Mouse (Mus musculus) embryonic facial prominence, embryonic 13.5 days (tissue): Measurements from ENCODE around the gene Brd3. TPM values are rescaled to one million over a fixed set of nuclear protein-coding genes. Genes with fewer than 3 reads are reported as not detected.
"Not testable (repeated sequence)": the region's sequence is repeated elsewhere in the genome, so short reads cannot be mapped to it uniquely, and the experiment has no call there.

Experiments used
- ATAC-seq: fragments of 200-750 bp; cut with Nextera tagmentation; 2 replicates; pipeline ENCODE4 v1.8.0; 2017; ENCODE audit warnings: low read depth; ENCODE audit not compliant: insufficient number of reproducible peaks, insufficient read depth, low FRiP score, low TSS enrichment
- H3K27ac ChIP-seq: fragments of 300-500 bp; sonication (generic); 2 replicates; pipeline ENCODE4 v1.5.1; 2015; ENCODE audit warnings: moderate library complexity, mild to moderate bottlenecking, inconsistent platforms
- H3K27me3 ChIP-seq: fragments of 300-500 bp; sonication (generic); 2 replicates; pipeline ENCODE4 v1.6.1; 2015; ENCODE audit warnings: mild to moderate bottlenecking, inconsistent platforms
- H3K36me3 ChIP-seq: fragments of 300-500 bp; sonication (generic); 2 replicates; pipeline ENCODE4 v1.6.1; 2015; ENCODE audit warnings: mild to moderate bottlenecking, inconsistent platforms
- H3K4me1 ChIP-seq: fragments of 300-500 bp; sonication (generic); 2 replicates; pipeline ENCODE4 v1.6.1; 2015; ENCODE audit warnings: inconsistent platforms
- H3K4me2 ChIP-seq: fragments of 300-500 bp; sonication (generic); 2 replicates; pipeline ENCODE4 v1.6.1; 2015; ENCODE audit warnings: moderate library complexity, mild to moderate bottlenecking, inconsistent platforms
- H3K4me3 ChIP-seq: fragments of 300-500 bp; sonication (generic); 2 replicates; pipeline ENCODE4 v1.5.1; 2015; ENCODE audit warnings: mild to moderate bottlenecking, inconsistent platforms
- H3K9ac ChIP-seq: fragments of 300-500 bp; sonication (generic); 2 replicates; pipeline ENCODE4 v1.6.1; 2015; ENCODE audit warnings: mild to moderate bottlenecking, inconsistent platforms
- H3K9me3 ChIP-seq: fragments of 300-500 bp; sonication (generic); 2 replicates; pipeline ENCODE4 v1.6.1; 2016; ENCODE audit warnings: inconsistent platforms
- WGBS: fragments of 180-500 bp; shearing (Covaris S2); methylation state at CpG from one replicate; pipeline ENCODE4 v1.1.7; 2015; ENCODE audit warnings: mixed read lengths; 5-methylcytosine and 5-hydroxymethylcytosine counted together
- polyA plus RNA-seq: library from polyadenylated mRNA; unstranded; fragments of >200 nt; fragmentation: Nextera tagmentation; extraction: Ambion mirVana; gene quantifications from 2 replicates; pipeline ENCODE4 v1.2.1, GENCODE M21; 2015

The Brd3 gene
- polyA plus RNA-seq, result 116 and 138 TPM in 2 replicates

- no peaks in the 10 kb centered on the region for H3K27me3 ChIP-seq
- H3K4me2 ChIP-seq, result no peak within 1 kb of the TSS
- ATAC-seq, result no peak
- no peak within 1 kb of the TSS for H3K27ac ChIP-seq
- H3K9ac ChIP-seq, result peak within 1 kb of the TSS; percentile 41; the same call in 1 of the 2 replicates
- WGBS, result 55% methylated on average over 4 of the region's 4 CpGs
- H3K36me3 ChIP-seq, result no peaks in the 10 kb centered on the region
- H3K9me3 ChIP-seq, result peaks cover 6% of the 10 kb centered on the region; the same call in 1 of the 2 replicates
- H3K4me1 ChIP-seq, result peaks cover 18% of the 10 kb centered on the region
- H3K4me3 ChIP-seq, result no peak within 1 kb of the TSS
Measured at GRCm38 (mm10) chr2:27507562-27507961, at the start of gene Brd3. Gene Brd3, minus strand, starts transcription at chr2:27507662.

- 76% methylated on average over 6 of the region's 6 CpGs for WGBS
Measured at GRCm38 (mm10) chr2:27556921-27557320, 49.5 kb upstream of the Brd3 start.

GRCm38 (mm10) chr2:27554308-27554707, 46.8 kb upstream of the Brd3 start:
- WGBS, result 84% methylated on average over 9 of the region's 9 CpGs
- Histone ChIP-seq H3K4me1 (peaks cover 7% of the 10 kb centered on the region; the same call in 1 of the 2 replicates), H3K9me3 (no peaks in the 10 kb centered on the region), H3K4me3 (no peak overlapping the region), H3K9ac (no peak overlapping the region), H3K4me2 (no peak overlapping the region), H3K36me3 (no peaks in the 10 kb centered on the region), H3K27me3 (no peaks in the 10 kb centered on the region), H3K27ac (no peak overlapping the region)
- no peak for ATAC-seq

More at GRCm38 (mm10) chr2:27556921-27557320, 49.5 kb upstream of the Brd3 start:
- no peaks in the 10 kb centered on the region for H3K36me3 ChIP-seq
- H3K27me3 ChIP-seq, result no peaks in the 10 kb centered on the region
- no peak for ATAC-seq
- no peaks in the 10 kb centered on the region for H3K9me3 ChIP-seq
- no peak overlapping the region for H3K4me2 ChIP-seq
- no peak overlapping the region for H3K27ac ChIP-seq
- no peak overlapping the region for H3K4me3 ChIP-seq
- H3K9ac ChIP-seq, result no peak overlapping the region
- peaks cover 7% of the 10 kb centered on the region; the same call in 1 of the 2 replicates for H3K4me1 ChIP-seq

GRCm38 (mm10) chr2:27552620-27553287, 45.3 kb upstream of the Brd3 start:
- ATAC-seq, result no peak
- WGBS, result 16% methylated on average over 7 of the region's 7 CpGs
- peak overlapping the region; percentile 9; the same call in 1 of the 2 replicates for H3K27ac ChIP-seq
- peaks cover 7% of the 10 kb centered on the region; the same call in 1 of the 2 replicates for H3K4me1 ChIP-seq
- H3K36me3 ChIP-seq, result no peaks in the 10 kb centered on the region
- H3K27me3 ChIP-seq, result no peaks in the 10 kb centered on the region
- H3K4me3 ChIP-seq, result no peak overlapping the region
- no peak overlapping the region for H3K9ac ChIP-seq
- no peaks in the 10 kb centered on the region for H3K9me3 ChIP-seq
- H3K4me2 ChIP-seq, result no peak overlapping the region

- Histone ChIP-seq H3K9ac (no peak overlapping the region), H3K4me3 (no peak overlapping the region), H3K9me3 (no peaks in the 10 kb centered on the region), H3K27me3 (no peaks in the 10 kb centered on the region), H3K4me1 (peaks cover 7% of the 10 kb centered on the region; the same call in 1 of the 2 replicates), H3K4me2 (no peak overlapping the region), H3K36me3 (no peaks in the 10 kb centered on the region), H3K27ac (no peak overlapping the region)
- WGBS, result 67% methylated on average over 1 of the region's 1 CpGs
- ATAC-seq, result no peak
Measured at GRCm38 (mm10) chr2:27548664-27549369, 41.4 kb upstream of the Brd3 start.

- H3K4me3 ChIP-seq, result no peak overlapping the region
- H3K9ac ChIP-seq, result no peak overlapping the region
- H3K4me2 ChIP-seq, result no peak overlapping the region
- H3K27me3 ChIP-seq, result no peaks in the 10 kb centered on the region
- H3K27ac ChIP-seq, result no peak overlapping the region
- H3K4me1 ChIP-seq, result 0 out of 2 replicates have a peak, but pooled peaks cover 3% of the 10 kb centered on the region
- H3K9me3 ChIP-seq, result no peaks in the 10 kb centered on the region
- WGBS, result 97% methylated on average over 2 of the region's 2 CpGs
- no peak for ATAC-seq
- H3K36me3 ChIP-seq, result no peaks in the 10 kb centered on the region
Measured at GRCm38 (mm10) chr2:27547986-27548385, 40.5 kb upstream of the Brd3 start.

GRCm38 (mm10) chr2:27547326-27547725, 39.9 kb upstream of the Brd3 start:
- no peaks in the 10 kb centered on the region for H3K4me1 ChIP-seq
- H3K4me2 ChIP-seq, result no peak overlapping the region
- H3K9me3 ChIP-seq, result no peaks in the 10 kb centered on the region
- no peaks in the 10 kb centered on the region for H3K27me3 ChIP-seq
- WGBS, result 43% methylated on average over 1 of the region's 1 CpGs
- ATAC-seq, result no peak
- H3K4me3 ChIP-seq, result no peak overlapping the region
- H3K36me3 ChIP-seq, result no peaks in the 10 kb centered on the region
- no peak overlapping the region for H3K27ac ChIP-seq
- no peak overlapping the region for H3K9ac ChIP-seq

GRCm38 (mm10) chr2:27546041-27546440, 38.6 kb upstream of the Brd3 start:
- not testable (repeated sequence) for ATAC-seq, H3K36me3 ChIP-seq, H3K4me3 ChIP-seq, H3K27me3 ChIP-seq, H3K27ac ChIP-seq, H3K4me2 ChIP-seq, H3K9me3 ChIP-seq, H3K4me1 ChIP-seq, H3K9ac ChIP-seq
- 93% methylated on average over 8 of the region's 8 CpGs for WGBS

- not testable (repeated sequence) for H3K4me3 ChIP-seq, H3K4me1 ChIP-seq, H3K36me3 ChIP-seq, H3K27me3 ChIP-seq, H3K9ac ChIP-seq, H3K27ac ChIP-seq, ATAC-seq, H3K9me3 ChIP-seq, H3K4me2 ChIP-seq
- 70% methylated on average over 3 of the region's 3 CpGs for WGBS
Measured at GRCm38 (mm10) chr2:27545517-27545916, 38.1 kb upstream of the Brd3 start.

GRCm38 (mm10) chr2:27544613-27545012, 37.2 kb upstream of the Brd3 start:
- H3K27ac ChIP-seq, result no peak overlapping the region
- H3K9ac ChIP-seq, result no peak overlapping the region
- H3K36me3 ChIP-seq, result no peaks in the 10 kb centered on the region
- H3K4me2 ChIP-seq, result no peak overlapping the region
- WGBS, result 86% methylated on average over 6 of the region's 6 CpGs
- H3K4me1 ChIP-seq, result peaks cover 11% of the 10 kb centered on the region
- ATAC-seq, result no peak
- H3K9me3 ChIP-seq, result no peaks in the 10 kb centered on the region
- no peaks in the 10 kb centered on the region for H3K27me3 ChIP-seq
- H3K4me3 ChIP-seq, result no peak overlapping the region

GRCm38 (mm10) chr2:27541225-27541624, 33.8 kb upstream of the Brd3 start:
- Histone ChIP-seq H3K36me3 (peaks cover 8% of the 10 kb centered on the region), H3K27me3 (no peaks in the 10 kb centered on the region), H3K4me3 (peak overlapping the region; percentile 46), H3K4me1 (peaks cover 19% of the 10 kb centered on the region), H3K4me2 (peak overlapping the region; percentile 72), H3K9me3 (no peaks in the 10 kb centered on the region), H3K9ac (peak overlapping the region; percentile 70), H3K27ac (peak overlapping the region; percentile 90; the same call in 1 of the 2 replicates)
- WGBS, result 90% methylated on average over 3 of the region's 3 CpGs
- no peak for ATAC-seq

GRCm38 (mm10) chr2:27540515-27540836, 33.0 kb upstream of the Brd3 start:
- H3K4me1 ChIP-seq, result peaks cover 19% of the 10 kb centered on the region
- 29% methylated on average over 10 of the region's 10 CpGs for WGBS
- ATAC-seq, result peak; percentile 15; the same call in 1 of the 2 replicates
- peak overlapping the region; percentile 90 for H3K27ac ChIP-seq
- H3K9ac ChIP-seq, result peak overlapping the region; percentile 70
- peaks cover 15% of the 10 kb centered on the region for H3K36me3 ChIP-seq
- H3K4me3 ChIP-seq, result peak overlapping the region; percentile 46
- peak overlapping the region; percentile 72 for H3K4me2 ChIP-seq
- H3K9me3 ChIP-seq, result no peaks in the 10 kb centered on the region
- H3K27me3 ChIP-seq, result no peaks in the 10 kb centered on the region
